Mouse (Mus musculus): ENCODE data around the gene Sacm1l. TPM values are rescaled to one million over a fixed set of nuclear protein-coding genes. Genes with fewer than 3 reads are reported as not detected.

The Sacm1l gene
- polyA plus RNA-seq, 1 experiment from 2014 or later: 65.2 TPM

GRCm38 (mm10) chr9:123538189-123538588 is 8.6 kb downstream of the Sacm1l start:
- ATAC-seq (no peak), DNase-seq (ENCODE audit: low read depth, low spot score) (no peak)
- TF ChIP-seq CTCF (IDR thresholded peaks at IDR 0.05): no peak
- ChIA-PET POLR2A (no interaction called here), CTCF (no interaction called here)
- no peaks in the 10 kb centered on the region for H3K27me3 ChIP-seq
- in situ Hi-C loops (cut with MboI; ENCODE audit: low pct_unique_long_range_greater_than_20kb): no loop called here

- no peak for TF ChIP-seq CTCF (IDR thresholded peaks at IDR 0.05)
- CTCF ChIA-PET: no interaction called here
- DNase-seq (ENCODE audit: low read depth, low spot score) (no peak), ATAC-seq (no peak)
- in situ Hi-C loops (cut with MboI; ENCODE audit: low pct_unique_long_range_greater_than_20kb): no loop called here
- H3K27me3 ChIP-seq: no peaks in the 10 kb centered on the region
- POLR2A ChIA-PET: no interaction called here
These were observed 9.5 kb downstream of the Sacm1l start for GRCm38 (mm10) chr9:123539093-123539492.

DNA sequence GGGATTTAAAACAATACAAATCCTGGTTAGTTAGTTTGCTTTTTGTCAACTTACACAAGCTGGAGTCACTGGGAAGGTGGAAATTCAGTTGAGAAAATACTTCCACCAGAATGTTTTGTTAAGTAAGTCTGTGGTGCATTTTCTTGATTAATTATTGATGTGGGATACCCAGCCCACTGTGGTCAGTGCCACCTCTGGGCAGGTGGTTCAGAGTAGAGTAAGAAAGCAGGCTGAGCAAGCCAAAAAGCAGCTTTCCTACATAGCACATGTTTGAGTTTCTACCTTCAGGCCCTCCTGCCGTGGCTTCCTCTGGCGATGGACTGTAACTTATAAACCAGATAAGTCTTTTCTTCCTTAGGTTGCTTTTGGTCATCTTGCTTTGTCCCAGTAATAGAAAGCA is 10.3 kb downstream of the Sacm1l start:
- no peak for TF ChIP-seq CTCF (IDR thresholded peaks at IDR 0.05)
- ChIA-PET POLR2A (no interaction called here), CTCF (interaction anchor here (1.2 kb wide), 1 partner anchor 8 kb away, joined by 3 read pairs; no protein-coding TSS in a partner anchor)
- no peak for DNase-seq (ENCODE audit: low read depth, low spot score)
- in situ Hi-C loops (cut with MboI; ENCODE audit: low pct_unique_long_range_greater_than_20kb): no loop called here
- peak; percentile 39 for ATAC-seq
- no peaks in the 10 kb centered on the region for H3K27me3 ChIP-seq

- in situ Hi-C loops (cut with MboI; ENCODE audit: low pct_unique_long_range_greater_than_20kb): no loop called here
These were observed 25.0 kb downstream of the Sacm1l start for GRCm38 (mm10) chr9:123554599-123554998.

GRCm38 (mm10) chr9:123577360-123578192 is 48.0 kb downstream of the Sacm1l start:
- DNase-seq (ENCODE audit: low read depth, low spot score) (no peak), ATAC-seq (no peak)
- ChIA-PET POLR2A (no interaction called here), CTCF (interaction anchor here (1.3 kb wide), 1 partner anchor 9 kb away, joined by 4 read pairs; no protein-coding TSS in a partner anchor)
- in situ Hi-C loops (cut with MboI; ENCODE audit: low pct_unique_long_range_greater_than_20kb): no loop called here
- TF ChIP-seq CTCF (IDR thresholded peaks at IDR 0.05): no peak
- H3K27me3 ChIP-seq: no peaks in the 10 kb centered on the region

More at GRCm38 (mm10) chr9:123554599-123554998, 25.0 kb downstream of the Sacm1l start:
- ChIA-PET CTCF (interaction anchor here (1.4 to 2.2 kb wide), 3 partner anchors 10 to 35 kb away, joined by 4 to 6 read pairs (median 5); no protein-coding TSS in a partner anchor), POLR2A (no interaction called here)
- DNase-seq (ENCODE audit: low read depth, low spot score) (no peak), ATAC-seq (no peak)
- no peaks in the 10 kb centered on the region for H3K27me3 ChIP-seq
- no peak for TF ChIP-seq CTCF (IDR thresholded peaks at IDR 0.05)

- POLR2A ChIA-PET: no interaction called here
- DNase-seq (ENCODE audit: low read depth, low spot score): no peak
- in situ Hi-C loops (cut with MboI; ENCODE audit: low pct_unique_long_range_greater_than_20kb): no loop called here
- H3K27me3 ChIP-seq: no peaks in the 10 kb centered on the region
- no peak for TF ChIP-seq CTCF (IDR thresholded peaks at IDR 0.05)
- CTCF ChIA-PET: interaction anchor here (1.5 kb wide), 1 partner anchor 36 kb away, joined by 4 read pairs; no protein-coding TSS in a partner anchor
- ATAC-seq: peak; percentile 26
These were observed 59.8 kb downstream of the Sacm1l start for GRCm38 (mm10) chr9:123589240-123589910.

DNA sequence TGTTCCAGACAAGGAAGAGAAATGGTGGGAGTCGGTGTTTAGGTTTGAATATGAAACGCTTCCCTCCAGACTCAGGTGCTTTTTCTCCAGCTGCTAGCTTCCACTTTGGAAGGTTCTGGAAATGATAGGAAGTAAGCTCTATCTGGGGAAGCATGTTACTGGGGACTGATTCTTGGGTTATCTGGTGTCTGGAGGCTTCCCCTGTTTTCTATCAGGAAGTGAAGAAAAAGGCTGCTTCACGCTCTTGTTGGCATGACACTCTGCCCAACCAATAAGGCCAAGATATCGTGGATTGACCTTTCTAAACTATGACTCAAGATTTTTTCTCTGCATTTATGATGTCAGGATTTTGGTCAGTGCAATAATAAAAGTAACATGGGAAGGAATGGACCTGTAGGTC is 65.6 kb downstream of the Sacm1l start:
- no peak for TF ChIP-seq CTCF (IDR thresholded peaks at IDR 0.05)
- no peak for ATAC-seq
- no peak for DNase-seq (ENCODE audit: low read depth, low spot score)
- ChIA-PET POLR2A (no interaction called here), CTCF (no interaction called here)
- in situ Hi-C loops (cut with MboI; ENCODE audit: low pct_unique_long_range_greater_than_20kb): no loop called here
- H3K27me3 ChIP-seq: no peaks in the 10 kb centered on the region

GRCm38 (mm10) chr9:123596910-123597309 is 67.4 kb downstream of the Sacm1l start:
- ChIA-PET CTCF (interaction anchor here (1.2 kb wide), 1 partner anchor 14 kb away, joined by 3 read pairs; no protein-coding TSS in a partner anchor), POLR2A (no interaction called here)
- no peaks in the 10 kb centered on the region for H3K27me3 ChIP-seq
- ATAC-seq (no peak), DNase-seq (ENCODE audit: low read depth, low spot score) (no peak)
- no peak for TF ChIP-seq CTCF (IDR thresholded peaks at IDR 0.05)
- in situ Hi-C loops (cut with MboI; ENCODE audit: low pct_unique_long_range_greater_than_20kb): no loop called here

GRCm38 (mm10) chr9:123597376-123597775 is 67.8 kb downstream of the Sacm1l start:
- ChIA-PET CTCF (interaction anchor here (1.2 kb wide), 1 partner anchor 14 kb away, joined by 3 read pairs; no protein-coding TSS in a partner anchor), POLR2A (no interaction called here)
- DNase-seq (ENCODE audit: low read depth, low spot score) (no peak), ATAC-seq (no peak)
- in situ Hi-C loops (cut with MboI; ENCODE audit: low pct_unique_long_range_greater_than_20kb): no loop called here
- H3K27me3 ChIP-seq: no peaks in the 10 kb centered on the region
- no peak for TF ChIP-seq CTCF (IDR thresholded peaks at IDR 0.05)

DNA sequence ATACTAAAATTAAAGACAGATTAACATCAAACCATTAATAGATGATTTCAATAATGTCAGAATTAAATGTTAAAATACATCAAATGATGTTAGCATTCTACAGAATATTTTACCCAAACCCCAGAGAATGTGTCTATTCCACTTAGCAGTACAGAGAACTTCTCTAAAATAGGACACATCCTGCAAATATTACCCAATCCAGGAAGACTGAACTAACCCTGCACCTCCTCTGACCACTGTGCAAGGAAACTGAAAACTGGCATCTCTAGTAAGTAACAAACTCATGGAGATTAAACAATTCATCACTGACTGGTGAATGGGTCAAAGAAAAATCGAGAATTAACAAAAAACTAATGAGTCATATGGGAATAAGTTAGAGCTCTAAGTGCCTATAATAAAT is 72.0 kb downstream of the Sacm1l start:
- ChIA-PET POLR2A (no interaction called here), CTCF (no interaction called here)
- DNase-seq (ENCODE audit: low read depth, low spot score) (no peak), ATAC-seq (no peak)
- in situ Hi-C loops (cut with MboI; ENCODE audit: low pct_unique_long_range_greater_than_20kb): no loop called here
- no peak for TF ChIP-seq CTCF (IDR thresholded peaks at IDR 0.05)
- no peaks in the 10 kb centered on the region for H3K27me3 ChIP-seq
